Mouse (Mus musculus): ENCODE measurements around the gene Dcun1d5. TPM values are rescaled to one million over a fixed set of nuclear protein-coding genes. Genes with fewer than 3 reads are reported as not detected.

Dcun1d5 gene
- polyA plus RNA-seq, 2 experiments: 100 to 158 TPM

- Histone ChIP-seq H3K36me3 (ENCODE audit: control insufficient read depth, insufficient read depth, low read length) (no peaks in the 10 kb centered on the region), H3K4me1 (ENCODE audit: control insufficient read depth, insufficient read depth, low read length) (no peaks in the 10 kb centered on the region), H3K27ac (replicated peaks; ENCODE audit: low read depth, low read length) (no peak overlapping the region), H3K4me2 (replicated peaks; ENCODE audit: low read depth, low read length, severe bottlenecking) (no peak overlapping the region), H3K9ac (ENCODE audit: low read depth, low read length, severe bottlenecking) (no peak overlapping the region), H3K4me3 (replicated peaks; ENCODE audit: low read length) (no peak overlapping the region), H3K9me3 (ENCODE audit: control insufficient read depth, low read length) (no peaks in the 10 kb centered on the region), H3K27me3 (ENCODE audit: control insufficient read depth, insufficient read depth, low read length) (no peaks in the 10 kb centered on the region)
- DNase-seq (ENCODE audit: low spot score) (no peak), ATAC-seq (ENCODE audit: low FRiP score, low read depth) (no peak)
- 44% methylated on average over 1 of the region's 1 CpGs for WGBS
- no peak for TF ChIP-seq POLR2A (IDR thresholded peaks at IDR 0.05; ENCODE audit: borderline replicate concordance, extremely low read depth, insufficient read depth, insufficient read length)
Measured at GRCm38 (mm10) chr9:7252797-7253654, 68.7 kb downstream of the Dcun1d5 start.

Other genes with a start within 250 kb of the Dcun1d5 start
- 5.1 TPM in 2 replicates for gene Dync2h1, start 74 bp upstream of the Dcun1d5 start, polyA plus RNA-seq (2012; rRNA removed)
- gene Dync2h1, start 74 bp upstream of the Dcun1d5 start, polyA plus RNA-seq (2014; fragmentation: Nextera tagmentation; extraction: Ambion mirVana): 17.7 and 20.7 TPM in 2 replicates
- 1.7 and 3.6 TPM in 2 replicates for gene Mmp13, start 88.0 kb downstream of the Dcun1d5 start, polyA plus RNA-seq (2012; rRNA removed)
- 0.87 and 1.4 TPM in 2 replicates for gene Mmp13, start 88.0 kb downstream of the Dcun1d5 start, polyA plus RNA-seq (2014; fragmentation: Nextera tagmentation; extraction: Ambion mirVana)
- gene Mmp12, start 159.9 kb downstream of the Dcun1d5 start, polyA plus RNA-seq (2012; rRNA removed): 0.04 TPM in 1 of 2 replicates, not detected in the other
- not detected in 2 replicates for gene Mmp12, start 159.9 kb downstream of the Dcun1d5 start, polyA plus RNA-seq (2014; fragmentation: Nextera tagmentation; extraction: Ambion mirVana)
- gene Mmp1b, start 203.5 kb downstream of the Dcun1d5 start, polyA plus RNA-seq (2012; rRNA removed): not detected in 2 replicates
- gene Mmp1b, start 203.5 kb downstream of the Dcun1d5 start, polyA plus RNA-seq (2014; fragmentation: Nextera tagmentation; extraction: Ambion mirVana): not detected in 2 replicates

Measured in limb, embryonic 14.5 days (tissue).